Mouse (Mus musculus) stomach, postnatal 0 days (tissue): ENCODE data around the gene Fam174b. TPM values are rescaled to one million over a fixed set of nuclear protein-coding genes. Genes with fewer than 3 reads are reported as not detected.

Experiments
- ATAC-seq: fragments of 200-750 bp; cut with Nextera tagmentation; 2 replicates; pipeline ENCODE4 v1.8.0; 2017; ENCODE audit not compliant: low FRiP score, low TSS enrichment
- DNase-seq: peaks from one replicate; pipeline ENCODE4 v3.0.0-alpha.2; 2016; ENCODE audit warnings: low spot score
- H3K27ac ChIP-seq: fragments of 300-500 bp; sonication (generic); replicated peaks from 2 replicates; pipeline ENCODE4 v1.5.1; 2014; ENCODE audit warnings: mild to moderate bottlenecking, control low read depth
- H3K27me3 ChIP-seq: fragments of 300-500 bp; sonication (generic); 2 replicates; pipeline ENCODE4 v1.6.1; 2014; ENCODE audit warnings: low read length; ENCODE audit not compliant: control insufficient read depth, insufficient read depth
- H3K36me3 ChIP-seq: fragments of 300-500 bp; sonication (generic); 2 replicates; pipeline ENCODE4 v1.6.1; 2014; ENCODE audit warnings: low read length, mixed read lengths; ENCODE audit not compliant: control insufficient read depth, insufficient read depth
- H3K4me1 ChIP-seq: fragments of 300-500 bp; sonication (generic); replicated peaks from 2 replicates; pipeline ENCODE4 v1.6.1; 2014; ENCODE audit warnings: antibody characterized with exemption; ENCODE audit not compliant: control insufficient read depth, insufficient read depth
- H3K4me2 ChIP-seq: fragments of 300-500 bp; sonication (generic); replicated peaks from 2 replicates; pipeline ENCODE4 v1.6.1; 2014; ENCODE audit warnings: low read depth, mild to moderate bottlenecking, control low read depth, moderate library complexity
- H3K4me3 ChIP-seq: fragments of 300-500 bp; sonication (generic); 2 replicates; pipeline ENCODE4 v1.5.1; 2014; ENCODE audit warnings: low read depth, low read length, control low read depth
- H3K9ac ChIP-seq: fragments of 300-500 bp; sonication (generic); 2 replicates; pipeline ENCODE4 v1.6.1; 2014; ENCODE audit warnings: mild to moderate bottlenecking, low read length, control low read depth, mixed read lengths
- H3K9me3 ChIP-seq: fragments of 300-500 bp; sonication (generic); 2 replicates; pipeline ENCODE4 v1.6.1; 2016; ENCODE audit warnings: low read length; ENCODE audit not compliant: control insufficient read depth
- CTCF ChIP-seq: IDR thresholded peaks from 2 replicates; pipeline ENCODE4 v1.5.1; 2016; ENCODE audit warnings: antibody characterized with exemption, low read depth, mild to moderate bottlenecking, moderate library complexity
- EP300 ChIP-seq: optimal IDR thresholded peaks from 2 replicates; pipeline ENCODE3; 2016; ENCODE audit warnings: antibody characterized with exemption
- WGBS: fragments of 180-500 bp; shearing (Covaris S2); extraction: QIAGEN DNeasy Blood & Tissue Kit; methylation state at CpG from one replicate; pipeline ENCODE4 v1.1.7; 2014; 5-methylcytosine and 5-hydroxymethylcytosine counted together
- polyA plus RNA-seq: library from polyadenylated mRNA; unstranded; fragments of >200 nt; fragmentation: Nextera tagmentation; extraction: Ambion mirVana; gene quantifications from 2 replicates; pipeline ENCODE4 v1.2.1, GENCODE M21; 2015

Gene Fam174b
- polyA plus RNA-seq, 1 experiment from 2014 or later, result 48.6 TPM

DNA sequence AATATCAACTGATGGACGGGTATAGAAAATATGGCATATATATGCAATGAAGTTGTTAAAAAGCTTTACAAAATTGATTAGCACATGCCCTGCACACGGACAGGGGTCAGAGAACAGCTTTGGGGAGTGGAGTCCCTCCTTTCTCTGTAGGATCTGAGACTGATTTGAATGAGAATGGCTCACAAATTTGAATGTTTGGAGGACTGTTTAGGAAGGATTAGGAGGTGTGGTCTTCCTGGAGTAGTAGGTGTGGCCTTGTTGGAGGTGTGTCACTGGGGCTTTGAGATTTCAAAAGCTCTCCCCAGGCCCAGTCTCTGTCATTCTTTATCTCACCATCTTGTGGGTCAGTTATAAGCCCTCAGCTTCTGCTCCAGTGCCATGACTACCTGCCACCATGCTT is 4.1 kb upstream of the Fam174b start:
- Histone ChIP-seq H3K9me3 (no peaks in the 10 kb centered on the region), H3K4me3 (no peak overlapping the region), H3K27me3 (no peaks in the 10 kb centered on the region), H3K4me2 (no peak overlapping the region), H3K27ac (no peak overlapping the region), H3K36me3 (no peaks in the 10 kb centered on the region), H3K4me1 (peaks cover 6% of the 10 kb centered on the region; the same call in 1 of the 2 replicates), H3K9ac (no peak overlapping the region)
- no peak for ATAC-seq
- WGBS, result 88% methylated on average over 2 of the region's 2 CpGs
- no peak for DNase-seq
- TF ChIP-seq EP300, result no peak
- TF ChIP-seq CTCF, result no peak

DNA sequence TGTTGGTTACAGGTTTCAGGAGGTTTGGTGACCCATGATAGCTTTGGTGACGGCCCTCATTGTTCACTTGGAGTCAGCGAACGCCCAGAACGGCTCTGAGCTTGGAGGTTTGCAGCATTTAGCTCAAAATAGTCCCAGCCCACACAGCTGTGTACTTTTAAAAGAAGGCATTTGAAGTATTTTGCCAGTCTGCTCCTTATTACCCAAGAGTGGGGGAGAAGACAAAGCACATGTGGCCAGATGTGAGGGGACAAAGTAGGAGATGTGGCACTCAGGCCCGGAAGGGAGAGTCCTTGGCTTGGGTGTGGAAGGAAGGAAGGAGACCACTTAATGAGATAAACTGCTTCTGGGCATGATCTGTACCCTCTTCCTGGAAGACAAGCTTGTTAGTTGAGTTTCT is 1.3 kb downstream of the Fam174b start:
- Histone ChIP-seq H3K36me3 (no peaks in the 10 kb centered on the region), H3K27me3 (no peaks in the 10 kb centered on the region), H3K4me3 (peak overlapping the region; percentile 68), H3K9me3 (no peaks in the 10 kb centered on the region), H3K4me2 (peak overlapping the region; percentile 96), H3K9ac (peak overlapping the region; percentile 72), H3K27ac (peak overlapping the region; percentile 86), H3K4me1 (peaks cover 9% of the 10 kb centered on the region; the same call in 1 of the 2 replicates)
- ATAC-seq (no peak), DNase-seq (no peak)
- TF ChIP-seq CTCF, result no peak
- TF ChIP-seq EP300, result no peak
- WGBS, result 25% methylated on average over 5 of the region's 5 CpGs

DNA sequence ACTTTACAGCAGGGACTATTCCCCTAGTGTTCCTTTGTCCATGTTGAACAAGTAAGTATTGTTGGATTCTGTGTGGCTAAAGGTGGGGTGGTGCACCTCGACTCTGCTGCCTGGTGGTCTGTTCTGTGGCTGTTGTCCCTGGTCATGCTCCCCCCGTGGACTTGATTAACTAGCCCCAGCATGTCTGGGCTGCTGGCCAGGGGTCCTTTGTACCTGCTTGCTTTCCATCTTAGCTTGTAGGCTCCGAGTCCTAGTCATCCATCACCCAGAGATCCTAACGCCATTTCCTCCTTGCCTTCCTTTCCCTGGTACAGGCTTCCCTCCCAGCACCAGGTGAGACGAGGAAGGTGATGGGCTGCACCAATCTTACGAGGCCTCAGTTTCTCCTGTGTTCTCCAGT is 1.7 kb downstream of the Fam174b start:
- Histone ChIP-seq H3K4me1 (peaks cover 9% of the 10 kb centered on the region; the same call in 1 of the 2 replicates), H3K36me3 (no peaks in the 10 kb centered on the region), H3K4me3 (peak overlapping the region; percentile 68), H3K9ac (peak overlapping the region; percentile 72; the same call in 1 of the 2 replicates), H3K27ac (peak overlapping the region; percentile 86; the same call in 1 of the 2 replicates), H3K9me3 (no peaks in the 10 kb centered on the region), H3K27me3 (no peaks in the 10 kb centered on the region), H3K4me2 (peak overlapping the region; percentile 96)
- no peak for TF ChIP-seq CTCF
- TF ChIP-seq EP300, result no peak
- ATAC-seq (no peak), DNase-seq (no peak)
- 46% methylated on average over 6 of the region's 6 CpGs for WGBS

DNA sequence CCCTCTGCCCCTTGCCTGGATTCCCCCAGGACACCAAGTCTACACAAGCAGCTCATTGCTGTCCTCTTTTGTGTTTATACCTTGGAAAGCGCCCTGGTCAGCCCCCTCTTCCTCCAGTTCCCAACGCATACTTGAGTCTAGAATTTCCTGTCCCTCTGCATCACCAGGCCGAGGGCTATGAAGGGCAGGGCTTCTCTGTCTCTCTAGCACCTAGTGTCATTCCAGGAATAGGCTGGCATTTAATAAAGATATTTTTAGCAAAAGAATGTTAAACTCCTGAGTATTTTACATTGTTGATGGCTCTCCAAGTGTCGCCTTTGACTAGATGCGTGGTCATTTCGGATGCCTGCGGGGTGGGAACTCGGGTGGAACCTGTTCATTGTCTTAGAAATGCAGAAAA is 3.0 kb downstream of the Fam174b start:
- no peaks in the 10 kb centered on the region for H3K36me3 ChIP-seq
- H3K9ac ChIP-seq, result no peak overlapping the region
- TF ChIP-seq CTCF, result no peak
- TF ChIP-seq EP300, result no peak
- H3K27me3 ChIP-seq, result no peaks in the 10 kb centered on the region
- DNase-seq (no peak), ATAC-seq (no peak)
- no peaks in the 10 kb centered on the region for H3K9me3 ChIP-seq
- 73% methylated on average over 8 of the region's 8 CpGs for WGBS
- no peak overlapping the region for H3K27ac ChIP-seq
- no peak overlapping the region for H3K4me3 ChIP-seq
- peaks cover 9% of the 10 kb centered on the region; the same call in 1 of the 2 replicates for H3K4me1 ChIP-seq
- no peak overlapping the region for H3K4me2 ChIP-seq

DNA sequence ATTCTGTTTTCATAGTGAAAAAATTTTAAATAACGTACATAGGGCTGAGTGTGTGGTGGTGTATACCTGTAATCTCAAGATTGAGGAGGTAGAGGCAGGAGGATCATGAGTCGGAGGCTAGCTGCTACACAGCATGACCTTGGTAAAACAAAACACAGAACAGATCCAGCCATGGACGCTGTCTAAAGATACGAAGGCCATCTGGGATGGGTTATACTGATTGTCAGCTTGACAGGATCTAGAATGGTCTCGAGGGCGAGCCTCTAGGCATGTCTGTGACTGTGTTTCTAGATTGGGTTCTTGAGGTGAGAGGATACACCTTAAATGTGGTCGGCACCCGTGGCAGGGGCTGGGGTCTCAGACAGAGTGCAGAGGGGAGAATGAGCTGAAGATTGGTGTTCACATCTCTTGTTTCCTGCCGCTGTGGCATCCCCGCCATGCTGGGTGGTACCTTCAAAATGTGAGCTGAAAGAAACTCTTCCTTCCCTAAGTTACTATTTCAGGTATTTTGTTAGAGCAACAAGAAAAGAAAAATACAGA is 3.8 kb downstream of the Fam174b start:
- no peaks in the 10 kb centered on the region for H3K36me3 ChIP-seq
- 81% methylated on average over 10 of the region's 10 CpGs for WGBS
- H3K4me3 ChIP-seq, result no peak overlapping the region
- no peak overlapping the region for H3K27ac ChIP-seq
- ATAC-seq (no peak), DNase-seq (no peak)
- H3K27me3 ChIP-seq, result no peaks in the 10 kb centered on the region
- no peak overlapping the region for H3K9ac ChIP-seq
- peaks cover 9% of the 10 kb centered on the region; the same call in 1 of the 2 replicates for H3K4me1 ChIP-seq
- TF ChIP-seq CTCF (no peak), EP300 (no peak)
- no peaks in the 10 kb centered on the region for H3K9me3 ChIP-seq
- H3K4me2 ChIP-seq, result no peak overlapping the region

DNA sequence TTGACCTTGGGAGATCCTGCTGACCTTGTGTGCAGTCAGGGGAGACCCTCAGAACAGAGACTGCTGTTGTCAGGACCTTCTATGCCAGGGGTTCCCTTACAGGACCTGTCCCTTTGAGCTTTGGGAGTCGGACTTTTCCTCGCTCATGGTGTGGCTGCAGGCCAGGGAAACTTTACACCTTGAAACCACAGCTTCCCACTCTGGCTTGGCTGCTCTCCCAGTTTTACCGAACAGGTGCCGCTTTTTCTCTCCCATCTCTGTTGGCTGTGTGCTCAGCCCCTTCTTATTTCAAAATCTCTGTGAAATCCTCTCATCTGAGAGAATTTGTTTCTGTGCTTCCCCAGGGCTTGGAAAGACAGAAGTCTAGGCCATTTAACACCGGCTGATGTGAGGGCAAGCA is 5.8 kb downstream of the Fam174b start:
- Histone ChIP-seq H3K4me1 (peaks cover 5% of the 10 kb centered on the region; the same call in 1 of the 2 replicates), H3K27ac (peak overlapping the region; percentile 45; the same call in 1 of the 2 replicates), H3K4me3 (no peak overlapping the region), H3K27me3 (no peaks in the 10 kb centered on the region), H3K9me3 (no peaks in the 10 kb centered on the region), H3K9ac (no peak overlapping the region), H3K4me2 (no peak overlapping the region), H3K36me3 (no peaks in the 10 kb centered on the region)
- no peak for TF ChIP-seq EP300
- no peak for TF ChIP-seq CTCF
- ATAC-seq, result no peak
- DNase-seq, result peak; percentile 75
- 42% methylated on average over 5 of the region's 5 CpGs for WGBS
